Mouse (Mus musculus): ENCODE measurements around the gene Rbfox1.

DNA sequence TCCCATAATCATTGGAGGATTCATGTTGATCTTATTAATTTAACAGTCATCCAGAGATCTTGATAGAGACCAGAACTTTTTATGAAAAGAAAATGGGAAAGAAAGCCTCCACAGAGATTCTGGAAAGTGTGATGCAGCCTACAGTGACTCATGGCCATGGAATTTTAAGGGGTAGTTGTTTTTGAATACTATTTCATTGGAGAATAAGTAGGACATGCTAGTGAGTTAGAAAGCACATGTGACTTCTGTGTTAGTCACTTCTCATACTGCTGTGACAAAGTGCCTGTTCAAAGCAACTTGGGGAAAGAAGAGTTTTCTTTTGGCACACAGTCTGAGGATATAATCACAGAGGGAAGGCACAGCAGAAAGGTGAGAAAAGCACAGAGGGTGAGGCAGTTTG, 1510.9 kb downstream of the Rbfox1 start:
- TF ChIP-seq POLR2A (IDR thresholded peaks at IDR 0.05; ENCODE audit: insufficient read depth, low read depth, low read length) (no peak), CTCF (IDR thresholded peaks at IDR 0.05; ENCODE audit: insufficient read depth, low read depth, low read length) (no peak)

Measured in olfactory bulb, adult 2 months (tissue).